Mouse (Mus musculus): ENCODE results near the gene Esrp2. TPM values are rescaled to one million over a fixed set of nuclear protein-coding genes. Genes with fewer than 3 reads are reported as not detected.

Esrp2 gene
- total RNA-seq, 2 experiments from 2014 or later = not detected

GRCm38 (mm10) chr8:106123443-106123842 lies 13.3 kb downstream of the Esrp2 start:
- no peak for DNase-seq (ENCODE audit: low spot score)

GRCm38 (mm10) chr8:106115897-106116296 lies 20.9 kb downstream of the Esrp2 start:
- no peak for DNase-seq (ENCODE audit: low spot score)

GRCm38 (mm10) chr8:106112514-106112913 lies 24.3 kb downstream of the Esrp2 start:
- no peak for DNase-seq (ENCODE audit: low spot score)

GRCm38 (mm10) chr8:106112041-106112440 lies 24.7 kb downstream of the Esrp2 start:
- DNase-seq (ENCODE audit: low spot score) = no peak

- DNase-seq (ENCODE audit: low spot score) = peak; percentile 17
Measured at GRCm38 (mm10) chr8:106108729-106109128, 28.0 kb downstream of the Esrp2 start.

GRCm38 (mm10) chr8:106108080-106108479 lies 28.7 kb downstream of the Esrp2 start:
- DNase-seq (ENCODE audit: low spot score) = no peak

- DNase-seq (ENCODE audit: low spot score) = no peak
Measured at GRCm38 (mm10) chr8:106106193-106106592, 30.6 kb downstream of the Esrp2 start.

- DNase-seq (ENCODE audit: low spot score) = no peak
Measured at GRCm38 (mm10) chr8:106103888-106104287, 32.9 kb downstream of the Esrp2 start.

- DNase-seq (ENCODE audit: low spot score) = no peak
Measured at GRCm38 (mm10) chr8:106102321-106102720, 34.5 kb downstream of the Esrp2 start.

Other genes with a start within 250 kb of the Esrp2 start
- under 1 TPM in 1 of 2 experiments, not detected in 1; 0.76 TPM for gene Nrn1l, start 243.4 kb downstream of the Esrp2 start, total RNA-seq (2021)
- 10 to 100 TPM; 13.5 to 13.6 TPM for gene Pskh1, start 236.5 kb downstream of the Esrp2 start, total RNA-seq (2021)
- gene Ctrl, start 203.1 kb downstream of the Esrp2 start, total RNA-seq (2021) = under 1 TPM in 1 of 2 experiments, not detected in 1; 0.37 TPM
- 10 to 100 TPM; 19.4 to 27.2 TPM for gene Psmb10, start 198.5 kb downstream of the Esrp2 start, total RNA-seq (2021)
- under 1 TPM; 0.16 to 0.66 TPM for gene Lcat, start 193.6 kb downstream of the Esrp2 start, total RNA-seq (2021)
- 10 to 100 TPM in 1 of 2 experiments, 1 to 10 TPM in 1; 8.7 to 16.1 TPM for gene Slc12a4, start 170.9 kb downstream of the Esrp2 start, total RNA-seq (2021)
- gene Dpep3, start 157.5 kb downstream of the Esrp2 start, total RNA-seq (2021) = not detected
- 10 to 100 TPM in 1 of 2 experiments, 1 to 10 TPM in 1; 9.6 to 10.4 TPM for gene Dus2, start 145.6 kb downstream of the Esrp2 start, total RNA-seq (2021)
- not detected for gene Dpep2nb, start 131.0 kb downstream of the Esrp2 start, total RNA-seq (2021)
- gene Ddx28, start 125.1 kb downstream of the Esrp2 start, total RNA-seq (2021) = 10 to 100 TPM; 10.6 to 10.9 TPM
- gene Nfatc3, start 78.1 kb downstream of the Esrp2 start, total RNA-seq (2021) = 10 to 100 TPM; 26.2 to 27.9 TPM
- 1 to 10 TPM; 3.4 to 5.7 TPM for gene Pla2g15, start 13.4 kb upstream of the Esrp2 start, total RNA-seq (2021)
- gene Slc7a6, start 31.9 kb upstream of the Esrp2 start, total RNA-seq (2021) = 10 to 100 TPM; 10.2 to 13.4 TPM
- gene Slc7a6os, start 74.0 kb upstream of the Esrp2 start, total RNA-seq (2021) = 1 to 10 TPM; 9.5 to 9.7 TPM
- gene Prmt7, start 74.0 kb upstream of the Esrp2 start, total RNA-seq (2021) = 10 to 100 TPM; 27.2 to 30.3 TPM
- gene Smpd3, start 201.0 kb upstream of the Esrp2 start, total RNA-seq (2021) = 1 to 10 TPM in 1 of 2 experiments, under 1 TPM in 1; 0.43 to 1.1 TPM

All from gastrocnemius, adult 18-20 months (tissue).